Mouse (Mus musculus): Measurements from ENCODE around the gene Gp2. TPM values are rescaled to one million over a fixed set of nuclear protein-coding genes. Genes with fewer than 3 reads are reported as not detected.

Gene Gp2
- polyA plus RNA-seq, 1 experiment from 2014 or later = not detected

- no peaks in the 10 kb centered on the region for H3K27me3 ChIP-seq (replicated peaks; ENCODE audit: control insufficient read depth, insufficient read depth, low read length)
- no peak overlapping the region for H3K4me2 ChIP-seq (ENCODE audit: low read depth, low read length)
- DNase-seq (ENCODE audit: low spot score) (no peak), ATAC-seq (ENCODE audit: low read depth) (no peak)
- H3K9me3 ChIP-seq (ENCODE audit: control insufficient read depth, low read length) = no peaks in the 10 kb centered on the region
- no peaks in the 10 kb centered on the region for H3K4me1 ChIP-seq (ENCODE audit: control insufficient read depth, insufficient read depth, low read length)
- no peak overlapping the region for H3K4me3 ChIP-seq (ENCODE audit: low read depth, low read length)
- 93% methylated on average over 1 of the region's 1 CpGs for WGBS
- no peak overlapping the region for H3K27ac ChIP-seq (replicated peaks; ENCODE audit: low read depth, low read length)
- no peaks in the 10 kb centered on the region for H3K36me3 ChIP-seq (ENCODE audit: control insufficient read depth, insufficient read depth, low read length)
- no peak overlapping the region for H3K9ac ChIP-seq (ENCODE audit: low read depth, low read length)
These were observed 17.1 kb downstream of the Gp2 start for GRCm38 (mm10) chr7:119441938-119442337.

DNA sequence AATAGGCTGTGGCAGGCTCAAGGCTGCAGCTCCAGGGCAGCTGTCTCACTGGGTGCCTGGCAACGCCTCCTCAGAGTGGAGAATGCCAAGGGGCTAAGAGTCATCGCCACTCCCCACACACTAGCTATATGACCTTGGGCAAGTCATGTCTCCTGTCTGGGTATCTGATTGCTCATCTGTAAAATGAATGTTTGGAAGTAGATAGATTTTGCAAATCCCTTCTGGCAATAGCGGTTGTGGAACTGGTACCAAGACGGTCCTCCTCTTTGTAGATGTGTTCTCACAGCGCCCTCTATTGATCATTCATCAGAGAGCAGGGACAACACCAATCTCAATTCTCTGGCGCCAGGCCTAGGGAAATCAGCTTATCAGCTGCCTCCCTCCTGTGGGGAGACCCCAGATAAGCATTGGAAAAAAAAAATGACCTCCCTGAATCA, 31.9 kb downstream of the Gp2 start:
- Histone ChIP-seq H3K27ac (replicated peaks; ENCODE audit: low read depth, low read length) (no peak overlapping the region), H3K36me3 (ENCODE audit: control insufficient read depth, insufficient read depth, low read length) (no peaks in the 10 kb centered on the region), H3K9me3 (ENCODE audit: control insufficient read depth, low read length) (no peaks in the 10 kb centered on the region), H3K27me3 (replicated peaks; ENCODE audit: control insufficient read depth, insufficient read depth, low read length) (no peaks in the 10 kb centered on the region), H3K4me2 (ENCODE audit: low read depth, low read length) (no peak overlapping the region), H3K9ac (ENCODE audit: low read depth, low read length) (no peak overlapping the region), H3K4me3 (ENCODE audit: low read depth, low read length) (no peak overlapping the region), H3K4me1 (ENCODE audit: control insufficient read depth, insufficient read depth, low read length) (no peaks in the 10 kb centered on the region)
- WGBS = 24% methylated on average over 6 of the region's 6 CpGs
- DNase-seq (ENCODE audit: low spot score) (peak; percentile 56), ATAC-seq (ENCODE audit: low read depth) (no peak)

DNA sequence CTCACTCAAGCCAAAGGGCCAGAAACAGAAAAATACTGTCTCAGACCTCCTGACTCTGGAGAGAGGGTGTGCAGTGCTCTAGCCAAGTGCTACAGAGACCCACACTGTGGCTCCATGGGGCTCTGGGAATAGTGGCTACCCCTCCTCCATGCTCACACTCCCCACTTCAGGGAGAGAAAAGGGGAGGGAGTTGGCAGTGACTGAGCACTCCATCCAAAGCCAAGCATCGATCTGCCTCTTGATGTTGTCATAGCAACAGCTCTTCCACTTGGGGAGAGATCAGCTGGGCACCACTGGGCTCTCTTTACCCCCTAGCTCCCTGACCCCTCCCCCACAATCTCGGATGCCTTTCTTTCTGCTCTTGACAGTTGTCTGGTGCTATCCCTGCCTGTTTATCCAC, 38.4 kb downstream of the Gp2 start:
- Histone ChIP-seq H3K27me3 (replicated peaks; ENCODE audit: control insufficient read depth, insufficient read depth, low read length) (no peaks in the 10 kb centered on the region), H3K4me2 (ENCODE audit: low read depth, low read length) (no peak overlapping the region), H3K9ac (ENCODE audit: low read depth, low read length) (no peak overlapping the region), H3K36me3 (ENCODE audit: control insufficient read depth, insufficient read depth, low read length) (no peaks in the 10 kb centered on the region), H3K27ac (replicated peaks; ENCODE audit: low read depth, low read length) (no peak overlapping the region), H3K4me3 (ENCODE audit: low read depth, low read length) (no peak overlapping the region), H3K4me1 (ENCODE audit: control insufficient read depth, insufficient read depth, low read length) (no peaks in the 10 kb centered on the region), H3K9me3 (ENCODE audit: control insufficient read depth, low read length) (no peaks in the 10 kb centered on the region)
- 9% methylated on average over 2 of the region's 2 CpGs for WGBS
- DNase-seq (ENCODE audit: low spot score) = no peak
- no peak; the same call in 1 of the 2 replicates for ATAC-seq (ENCODE audit: low read depth)

GRCm38 (mm10) chr7:119418523-119418922, 40.6 kb downstream of the Gp2 start:
- Histone ChIP-seq H3K4me2 (ENCODE audit: low read depth, low read length) (no peak overlapping the region), H3K4me3 (ENCODE audit: low read depth, low read length) (no peak overlapping the region), H3K27me3 (replicated peaks; ENCODE audit: control insufficient read depth, insufficient read depth, low read length) (no peaks in the 10 kb centered on the region), H3K36me3 (ENCODE audit: control insufficient read depth, insufficient read depth, low read length) (no peaks in the 10 kb centered on the region), H3K27ac (replicated peaks; ENCODE audit: low read depth, low read length) (no peak overlapping the region), H3K9me3 (ENCODE audit: control insufficient read depth, low read length) (no peaks in the 10 kb centered on the region), H3K9ac (ENCODE audit: low read depth, low read length) (no peak overlapping the region), H3K4me1 (ENCODE audit: control insufficient read depth, insufficient read depth, low read length) (no peaks in the 10 kb centered on the region)
- DNase-seq (ENCODE audit: low spot score) (no peak), ATAC-seq (ENCODE audit: low read depth) (no peak)
- WGBS = 57% methylated on average over 1 of the region's 1 CpGs

- ATAC-seq (ENCODE audit: low read depth) (no peak), DNase-seq (ENCODE audit: low spot score) (no peak)
- Histone ChIP-seq H3K27ac (replicated peaks; ENCODE audit: low read depth, low read length) (no peak overlapping the region), H3K4me1 (ENCODE audit: control insufficient read depth, insufficient read depth, low read length) (no peaks in the 10 kb centered on the region), H3K9ac (ENCODE audit: low read depth, low read length) (no peak overlapping the region), H3K4me2 (ENCODE audit: low read depth, low read length) (no peak overlapping the region), H3K27me3 (replicated peaks; ENCODE audit: control insufficient read depth, insufficient read depth, low read length) (no peaks in the 10 kb centered on the region), H3K4me3 (ENCODE audit: low read depth, low read length) (no peak overlapping the region), H3K36me3 (ENCODE audit: control insufficient read depth, insufficient read depth, low read length) (no peaks in the 10 kb centered on the region), H3K9me3 (ENCODE audit: control insufficient read depth, low read length) (no peaks in the 10 kb centered on the region)
- WGBS = 72% methylated on average over 13 of the region's 13 CpGs
These were observed 64.9 kb downstream of the Gp2 start for GRCm38 (mm10) chr7:119394050-119394732.

Other genes starting within 250 kb of the Gp2 start
- 0.13 TPM in 1 of 2 replicates, not detected in the other for gene Umod, start 20.0 kb upstream of the Gp2 start, polyA plus RNA-seq (2014; fragmentation: Nextera tagmentation; extraction: Ambion mirVana)
- gene Acsm5, start 60.2 kb upstream of the Gp2 start, polyA plus RNA-seq (2014; fragmentation: Nextera tagmentation; extraction: Ambion mirVana) = 0.15 and 0.20 TPM in 2 replicates
- gene Pdilt, start 64.2 kb upstream of the Gp2 start, polyA plus RNA-seq (2014; fragmentation: Nextera tagmentation; extraction: Ambion mirVana) = not detected in 2 replicates
- not detected in 2 replicates for gene Acsm2, start 95.1 kb upstream of the Gp2 start, polyA plus RNA-seq (2014; fragmentation: Nextera tagmentation; extraction: Ambion mirVana)
- gene Acsm1, start 147.7 kb upstream of the Gp2 start, polyA plus RNA-seq (2014; fragmentation: Nextera tagmentation; extraction: Ambion mirVana) = 0.37 and 0.47 TPM in 2 replicates
- 8.9 and 9.6 TPM in 2 replicates for gene Acsm4, start 230.7 kb upstream of the Gp2 start, polyA plus RNA-seq (2014; fragmentation: Nextera tagmentation; extraction: Ambion mirVana)

Data from embryonic facial prominence, embryonic 14.5 days (tissue).